Comparison of ENCODE assay signal across 9 mouse cellular contexts in genomic region chr2:181219538-181220216, GRCm38 (mm10). TPM values are rescaled to one million over a fixed set of nuclear protein-coding genes. Genes with fewer than 3 reads are reported as not detected.
A peak's percentile ranks its signal among the peaks of the same experiment; 100 is the strongest.
DNase-seq lines count a peak whose midpoint lies in the region; ATAC-seq lines count a peak whose summit lies in the region.
"Had no signal": no experiment of that assay in that cellular context is flagged by ENCODE, and none has a peak within 500 bp of the region (broad histone marks: within the 10 kb centered on the region; RNA-seq: fewer than 3 reads in every experiment).

Gene Fndc11, plus strand, starts transcription at chr2:181220013.

- peak; percentile 95 for ATAC-seq in granulocyte monocyte progenitor cell, adult 5-6 weeks (replicated peaks; ENCODE audit: poor library complexity, severe bottlenecking)
- peak; percentile 94 for ATAC-seq in intestine, embryonic 15.5 days

- WGBS in intestine, embryonic 15.5 days, result 3% methylated on average over 25 of the region's 25 CpGs

- no peak within 1 kb of the TSS; the same call in 1 of the 2 replicates for H3K9ac ChIP-seq in intestine, embryonic 15.5 days

- peak; percentile 85 to 93 for DNase-seq in adrenal gland, adult (ENCODE audit: inconsistent age in 2 of 2, low spot score in 1 of 2)
- peak; percentile 90 for DNase-seq in embryo, embryonic 11 days
- DNase-seq in left cerebral cortex, postnatal 10 days (ENCODE audit: extremely low spot score in 1 of 2, low spot score in 2 of 2), result peak; percentile 50 to 90
- DNase-seq in right cerebral cortex, postnatal 14 days, result peak; percentile 50
- DNase-seq in urinary bladder, postnatal 25 days (ENCODE audit: low spot score), result peak; percentile 39

- H3K27ac ChIP-seq in intestine, embryonic 15.5 days, result peak within 1 kb of the TSS; percentile 49; the same call in 1 of the 2 replicates

- H3K9me3 ChIP-seq in intestine, embryonic 15.5 days, result no peaks in the 10 kb centered on the region
- no peaks in the 10 kb centered on the region for H3K9me3 ChIP-seq in megakaryocyte, embryonic 14.5 days

- H3K4me1 ChIP-seq in intestine, embryonic 15.5 days (replicated peaks), result peaks cover 9% of the 10 kb centered on the region
- H3K4me1 ChIP-seq in megakaryocyte, embryonic 14.5 days, result peaks cover 25% of the 10 kb centered on the region

- intact Hi-C loops in left cerebral cortex, postnatal 10 days (cut with DNase I), result no loop called here

- no peaks in the 10 kb centered on the region for H3K36me3 ChIP-seq in intestine, embryonic 15.5 days
- no peaks in the 10 kb centered on the region for H3K36me3 ChIP-seq in megakaryocyte, embryonic 14.5 days (replicated peaks; ENCODE audit: low read length)

- peak within 1 kb of the TSS; percentile 65 for H3K4me2 ChIP-seq in intestine, embryonic 15.5 days (replicated peaks)

- no peaks in the 10 kb centered on the region for H3K27me3 ChIP-seq in intestine, embryonic 15.5 days (replicated peaks)
- peaks cover 53% of the 10 kb centered on the region for H3K27me3 ChIP-seq in megakaryocyte, embryonic 14.5 days (replicated peaks)

- peak within 1 kb of the TSS; percentile 25 for H3K4me3 ChIP-seq in intestine, embryonic 15.5 days (replicated peaks)
- H3K4me3 ChIP-seq in megakaryocyte, embryonic 14.5 days (replicated peaks), result peak within 1 kb of the TSS; percentile 89

RNA-seq across cellular contexts. Expression of gene Fndc11, which starts in this region (rescaled TPM):
- not detected in 2 replicates for total RNA-seq in granulocyte monocyte progenitor cell, adult 5-6 weeks (2014; fragmentation: Nextera tagmentation)
- total RNA-seq in granulocyte monocyte progenitor cell, adult 5-6 weeks (2017), result not detected in 2 replicates
- not detected in 2 replicates for polyA plus RNA-seq in intestine, embryonic 15.5 days (2015; fragmentation: Nextera tagmentation; extraction: Ambion mirVana)
- total RNA-seq in left cerebral cortex, postnatal 10 days (2021), result not detected
- not detected in 2 replicates for polyA plus RNA-seq in megakaryocyte, embryonic 14.5 days (2012; ENCODE audit: insufficient read depth, low replicate concordance)
- total RNA-seq: gastrocnemius, postnatal 4 days had no signal

Comparison
In these comparisons a context has a peak if more than half of its experiments do, and no peak if none do; other contexts are left out.
1. Peak in every context shown above with its lines: DNase-seq, ATAC-seq, H3K4me3 ChIP-seq and H3K27ac ChIP-seq.
2. Peak in ATAC-seq in granulocyte monocyte progenitor cell, adult 5-6 weeks; RNA of the gene not detected or under 1 TPM.
3. Peak in ATAC-seq, H3K4me3 ChIP-seq, H3K27ac ChIP-seq and H3K4me2 ChIP-seq in intestine, embryonic 15.5 days; RNA of the gene not detected or under 1 TPM.
4. Peak in DNase-seq in left cerebral cortex, postnatal 10 days; RNA of the gene not detected or under 1 TPM.
5. DNase-seq: peak in every context shown above with its lines; median percentile 90 in embryo, embryonic 11 days; 89 in adrenal gland, adult; 70 in left cerebral cortex, postnatal 10 days; 50 in right cerebral cortex, postnatal 14 days; 39 in urinary bladder, postnatal 25 days.